Mouse (Mus musculus) midbrain, embryonic 15.5 days (tissue): ENCODE results near the gene Plbd2. TPM values are rescaled to one million over a fixed set of nuclear protein-coding genes. Genes with fewer than 3 reads are reported as not detected.

Experiments used
- ATAC-seq: fragments of 200-750 bp; cut with Nextera tagmentation; replicated peaks from 2 replicates; pipeline ENCODE4 v1.8.0; 2017; ENCODE audit warnings: moderate TSS enrichment
- H3K27ac ChIP-seq: fragments of 300-500 bp; sonication (generic); 2 replicates; pipeline ENCODE4 v1.5.1; 2015; ENCODE audit warnings: mild to moderate bottlenecking, inconsistent platforms
- H3K27me3 ChIP-seq: fragments of 300-500 bp; sonication (generic); replicated peaks from 2 replicates; pipeline ENCODE4 v1.6.1; 2015; ENCODE audit warnings: inconsistent platforms
- H3K36me3 ChIP-seq: fragments of 300-500 bp; sonication (generic); replicated peaks from 2 replicates; pipeline ENCODE4 v1.6.1; 2015; ENCODE audit warnings: inconsistent platforms
- H3K4me1 ChIP-seq: fragments of 300-500 bp; sonication (generic); 2 replicates; pipeline ENCODE4 v1.6.1; 2015; ENCODE audit warnings: inconsistent platforms
- H3K4me2 ChIP-seq: fragments of 300-500 bp; sonication (generic); 2 replicates; pipeline ENCODE4 v1.6.1; 2015; ENCODE audit warnings: inconsistent platforms, mild to moderate bottlenecking, moderate library complexity
- H3K4me3 ChIP-seq: fragments of 300-500 bp; sonication (generic); 2 replicates; pipeline ENCODE4 v1.5.1; 2015; ENCODE audit warnings: mild to moderate bottlenecking, inconsistent platforms
- H3K9ac ChIP-seq: fragments of 300-500 bp; sonication (generic); 2 replicates; pipeline ENCODE4 v1.6.1; 2015; ENCODE audit warnings: mild to moderate bottlenecking, inconsistent platforms
- H3K9me3 ChIP-seq: fragments of 300-500 bp; sonication (generic); 2 replicates; pipeline ENCODE4 v1.6.1; 2016; ENCODE audit warnings: inconsistent platforms
- WGBS: fragments of 180-500 bp; shearing (Covaris S2); methylation state at CpG from one replicate; pipeline ENCODE4 v1.1.7; 2015; ENCODE audit warnings: mixed read lengths; 5-methylcytosine and 5-hydroxymethylcytosine counted together
- polyA plus RNA-seq: library from polyadenylated mRNA; unstranded; fragments of >200 nt; fragmentation: Nextera tagmentation; extraction: Ambion mirVana; gene quantifications from 2 replicates; pipeline ENCODE4 v1.2.1, GENCODE M21; 2015

The Plbd2 gene
- polyA plus RNA-seq, 1 experiment from 2014 or later, result 36.8 TPM

DNA sequence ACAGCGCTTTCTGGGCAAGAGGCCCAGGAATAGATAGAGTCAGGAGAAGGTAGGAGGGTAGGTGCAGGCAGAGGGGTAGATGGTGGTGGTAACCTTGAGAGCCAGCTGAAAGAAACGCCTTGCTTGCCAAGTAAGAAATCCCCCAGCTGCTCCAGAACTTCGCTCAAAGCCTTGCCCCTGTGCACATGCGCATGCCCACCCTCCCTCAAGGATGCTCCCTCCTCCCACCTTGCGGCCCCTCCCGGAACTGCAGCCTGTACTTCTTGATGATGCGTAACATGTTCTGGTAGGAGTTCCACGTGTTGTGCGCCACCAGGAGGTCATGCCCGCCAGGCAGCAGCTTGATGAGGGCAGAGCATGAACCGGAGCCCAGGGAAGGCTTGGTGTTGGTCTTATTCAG is 11.0 kb downstream of the Plbd2 start:
- Histone ChIP-seq H3K4me1 (peaks cover 5% of the 10 kb centered on the region; the same call in 1 of the 2 replicates), H3K9me3 (no peaks in the 10 kb centered on the region), H3K36me3 (0 out of 2 replicates have a peak, but pooled peaks cover 3% of the 10 kb centered on the region), H3K27ac (no peak overlapping the region), H3K9ac (no peak overlapping the region), H3K27me3 (no peaks in the 10 kb centered on the region), H3K4me2 (no peak overlapping the region), H3K4me3 (no peak overlapping the region)
- ATAC-seq, result no peak
- 58% methylated on average over 11 of the region's 11 CpGs for WGBS

DNA sequence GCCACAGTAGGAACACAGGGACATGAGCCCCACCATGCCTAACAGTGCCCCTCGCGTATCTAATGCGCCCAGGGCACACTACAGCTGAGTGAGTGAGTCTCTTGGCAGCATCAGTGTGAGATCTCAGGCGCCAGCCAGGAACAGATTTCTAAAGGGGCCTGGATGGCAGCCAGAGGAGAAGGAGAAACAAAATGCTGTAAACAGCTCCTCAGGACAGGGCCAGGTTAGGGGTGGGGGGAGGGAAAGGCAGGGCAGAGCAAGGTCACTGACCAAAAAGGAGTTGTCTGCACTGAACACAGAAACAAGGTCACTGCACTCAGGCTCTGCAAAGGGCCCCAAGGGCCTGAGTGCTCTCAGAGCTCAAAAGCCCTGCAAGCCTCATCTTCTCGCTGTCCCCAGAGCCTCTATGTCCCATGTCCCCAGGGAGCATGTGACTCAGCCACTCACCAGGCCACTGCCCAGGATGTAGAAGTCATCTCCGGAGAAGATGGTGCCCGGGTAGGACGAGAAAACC is 12.7 kb downstream of the Plbd2 start:
- WGBS, result 75% methylated on average over 8 of the region's 8 CpGs
- H3K27ac ChIP-seq, result no peak overlapping the region
- 0 out of 2 replicates have a peak, but pooled peaks have one; percentile 3 for ATAC-seq
- H3K27me3 ChIP-seq, result no peaks in the 10 kb centered on the region
- H3K36me3 ChIP-seq, result 0 out of 2 replicates have a peak, but pooled peaks cover 6% of the 10 kb centered on the region
- no peak overlapping the region for H3K4me3 ChIP-seq
- peaks cover 5% of the 10 kb centered on the region; the same call in 1 of the 2 replicates for H3K4me1 ChIP-seq
- H3K9me3 ChIP-seq, result no peaks in the 10 kb centered on the region
- H3K9ac ChIP-seq, result no peak overlapping the region
- H3K4me2 ChIP-seq, result no peak overlapping the region

DNA sequence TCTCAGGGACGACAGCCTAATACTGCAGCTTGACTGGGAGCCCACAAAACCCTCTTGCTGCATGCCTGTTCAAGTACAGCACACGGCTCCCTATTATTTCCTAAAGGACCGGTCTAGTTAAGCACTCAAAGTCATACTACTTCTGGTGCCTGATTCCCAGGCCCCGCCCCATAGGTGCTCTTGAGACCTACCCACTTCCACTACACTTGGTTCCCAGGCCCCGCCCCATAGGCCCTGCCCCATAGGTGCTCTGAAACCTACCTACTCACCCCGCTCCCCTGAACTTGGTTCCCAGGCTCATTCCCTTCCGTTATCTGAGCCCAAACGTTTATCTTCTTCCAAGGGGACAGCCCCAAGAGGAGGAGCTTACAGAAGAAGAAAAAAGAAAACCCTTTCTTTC is 15.6 kb downstream of the Plbd2 start:
- no peak overlapping the region for H3K4me3 ChIP-seq
- no peak for ATAC-seq
- no peak overlapping the region for H3K9ac ChIP-seq
- H3K27me3 ChIP-seq, result no peaks in the 10 kb centered on the region
- H3K4me1 ChIP-seq, result peaks cover 5% of the 10 kb centered on the region; the same call in 1 of the 2 replicates
- no peak overlapping the region for H3K27ac ChIP-seq
- 89% methylated on average over 8 of the region's 8 CpGs for WGBS
- peaks cover 6% of the 10 kb centered on the region; the same call in 1 of the 2 replicates for H3K36me3 ChIP-seq
- no peak overlapping the region for H3K4me2 ChIP-seq
- no peaks in the 10 kb centered on the region for H3K9me3 ChIP-seq

DNA sequence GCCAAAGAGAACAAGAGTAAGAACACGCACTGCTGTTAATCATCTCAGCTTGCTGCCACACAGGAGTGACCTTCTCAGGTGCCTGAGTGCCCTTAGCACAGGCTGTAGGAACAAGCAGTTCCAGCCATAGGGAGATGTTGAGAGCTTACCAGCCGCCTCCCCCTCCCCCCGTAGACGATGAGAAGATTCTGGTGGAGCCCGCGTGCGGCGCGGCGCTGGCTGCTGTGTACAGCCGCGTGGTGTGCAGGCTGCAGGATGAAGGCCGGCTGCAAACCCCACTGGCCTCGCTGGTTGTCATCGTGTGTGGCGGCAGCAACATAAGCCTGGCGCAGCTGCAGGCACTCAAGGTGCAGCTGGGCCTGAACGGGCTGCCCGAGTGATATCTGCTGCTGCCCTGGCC is 20.0 kb downstream of the Plbd2 start:
- 84% methylated on average over 19 of the region's 19 CpGs for WGBS
- no peaks in the 10 kb centered on the region for H3K4me1 ChIP-seq
- H3K36me3 ChIP-seq, result peaks cover 6% of the 10 kb centered on the region; the same call in 1 of the 2 replicates
- H3K9ac ChIP-seq, result no peak overlapping the region
- no peak overlapping the region for H3K27ac ChIP-seq
- no peaks in the 10 kb centered on the region for H3K27me3 ChIP-seq
- ATAC-seq, result no peak
- H3K9me3 ChIP-seq, result no peaks in the 10 kb centered on the region
- H3K4me3 ChIP-seq, result no peak overlapping the region
- no peak overlapping the region for H3K4me2 ChIP-seq

DNA sequence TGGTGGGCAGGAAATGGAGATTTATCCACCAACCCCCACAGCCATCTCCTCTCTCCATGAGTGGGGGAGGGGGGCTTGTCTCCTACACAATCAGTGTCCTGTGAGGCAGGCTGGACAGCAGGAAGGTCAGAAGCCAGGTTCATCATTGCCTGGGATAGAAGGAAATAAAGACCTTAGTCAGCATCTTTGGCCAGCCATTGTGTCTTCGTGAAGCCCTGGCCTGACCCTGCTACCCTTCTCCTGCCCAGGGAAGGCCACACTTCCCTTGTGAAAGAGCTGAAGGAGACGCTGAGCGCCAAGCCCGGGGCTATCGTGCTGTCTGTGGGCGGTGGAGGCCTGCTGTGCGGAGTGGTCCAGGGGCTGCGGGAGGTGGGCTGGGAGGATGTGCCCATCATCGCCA is 22.2 kb downstream of the Plbd2 start:
- H3K4me2 ChIP-seq, result no peak overlapping the region
- H3K27ac ChIP-seq, result no peak overlapping the region
- H3K9me3 ChIP-seq, result no peaks in the 10 kb centered on the region
- H3K36me3 ChIP-seq, result peaks cover 3% of the 10 kb centered on the region; the same call in 1 of the 2 replicates
- H3K9ac ChIP-seq, result no peak overlapping the region
- no peak overlapping the region for H3K4me3 ChIP-seq
- 59% methylated on average over 9 of the region's 9 CpGs for WGBS
- no peak for ATAC-seq
- H3K4me1 ChIP-seq, result no peaks in the 10 kb centered on the region
- no peaks in the 10 kb centered on the region for H3K27me3 ChIP-seq

DNA sequence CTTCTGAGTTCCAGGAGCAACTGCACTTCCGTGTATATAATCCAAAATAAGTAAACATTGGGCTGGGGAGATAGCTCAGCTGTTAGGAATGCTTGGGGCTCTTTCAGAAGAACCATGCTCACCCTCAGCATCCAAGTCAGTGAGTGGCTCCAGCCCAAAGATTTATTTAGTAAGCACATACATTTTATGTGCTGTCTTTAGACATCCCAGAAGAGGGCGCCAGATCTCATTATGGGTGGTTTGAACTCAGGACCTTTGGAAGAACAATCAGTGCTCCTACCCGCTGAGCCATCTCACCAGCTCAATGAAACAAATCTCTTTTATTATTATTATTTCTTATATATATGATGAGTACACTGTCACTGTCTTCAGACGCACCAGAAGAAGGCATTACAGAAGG is 23.9 kb downstream of the Plbd2 start:
- Histone ChIP-seq H3K4me3 (no peak overlapping the region), H3K36me3 (no peaks in the 10 kb centered on the region), H3K4me2 (no peak overlapping the region), H3K27ac (no peak overlapping the region), H3K27me3 (no peaks in the 10 kb centered on the region), H3K4me1 (no peaks in the 10 kb centered on the region), H3K9me3 (no peaks in the 10 kb centered on the region), H3K9ac (no peak overlapping the region)
- no peak for ATAC-seq
- WGBS, result 76% methylated on average over 4 of the region's 4 CpGs

DNA sequence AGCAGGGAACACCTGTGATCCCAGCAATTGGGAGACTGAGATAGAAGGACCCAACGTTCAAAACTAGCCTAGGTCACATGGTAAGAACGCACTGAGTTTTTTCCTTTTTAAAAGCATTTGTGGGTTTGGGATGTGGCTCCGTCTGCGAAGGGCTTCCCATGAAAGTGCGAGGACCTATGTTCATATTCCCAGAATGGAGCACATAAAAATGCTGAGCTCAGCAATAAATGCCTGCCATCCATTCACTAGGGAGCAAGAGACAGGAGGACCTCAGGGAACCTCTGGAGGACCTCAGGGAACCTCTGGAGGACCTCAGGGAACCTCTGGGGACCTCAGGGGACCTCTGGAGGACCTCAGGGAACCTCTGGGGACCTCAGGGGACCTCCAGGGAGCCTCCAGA is 25.4 kb downstream of the Plbd2 start:
- Histone ChIP-seq H3K4me2 (no peak overlapping the region), H3K36me3 (no peaks in the 10 kb centered on the region)
- 94% methylated on average over 5 of the region's 5 CpGs for WGBS

DNA sequence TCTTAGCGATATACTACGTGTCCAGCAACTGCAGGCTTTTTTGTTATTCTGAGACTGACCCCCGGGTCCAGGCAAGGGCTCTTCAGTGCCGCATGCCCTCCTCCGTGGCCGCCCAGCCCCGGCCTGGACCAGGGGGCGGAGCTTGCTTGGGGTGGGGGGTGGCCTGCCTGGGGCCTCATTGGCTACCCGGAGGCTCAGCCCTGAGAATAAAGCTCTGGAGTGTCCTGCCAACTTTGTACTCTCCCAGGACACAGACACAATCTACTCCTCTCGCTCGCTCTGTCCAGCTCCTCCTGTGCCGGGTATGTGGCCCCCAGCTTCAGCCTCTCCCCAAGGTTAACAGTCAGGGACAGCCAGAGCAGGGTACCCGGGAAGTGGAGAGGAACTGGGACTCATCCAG is 27.1 kb downstream of the Plbd2 start, which contains the start of gene Sds:
Sds (plus strand) TSS at position 231 of the 400 bp plus-strand sequence.
- ATAC-seq, result no peak
- no peak within 1 kb of the TSS for H3K9ac ChIP-seq
- 16% methylated on average over 13 of the region's 13 CpGs for WGBS
- H3K4me3 ChIP-seq, result no peak within 1 kb of the TSS
- H3K4me2 ChIP-seq, result no peak within 1 kb of the TSS
- H3K36me3 ChIP-seq, result no peaks in the 10 kb centered on the region
- no peaks in the 10 kb centered on the region for H3K9me3 ChIP-seq
- H3K27ac ChIP-seq, result no peak within 1 kb of the TSS
- H3K27me3 ChIP-seq, result no peaks in the 10 kb centered on the region
- H3K4me1 ChIP-seq, result no peaks in the 10 kb centered on the region

More for the DNA sequence above, 25.4 kb downstream of the Plbd2 start:
- Histone ChIP-seq H3K4me3 (no peak overlapping the region), H3K27ac (no peak overlapping the region), H3K9ac (no peak overlapping the region), H3K4me1 (no peaks in the 10 kb centered on the region), H3K27me3 (no peaks in the 10 kb centered on the region), H3K9me3 (no peaks in the 10 kb centered on the region)
- ATAC-seq, result no peak

DNA sequence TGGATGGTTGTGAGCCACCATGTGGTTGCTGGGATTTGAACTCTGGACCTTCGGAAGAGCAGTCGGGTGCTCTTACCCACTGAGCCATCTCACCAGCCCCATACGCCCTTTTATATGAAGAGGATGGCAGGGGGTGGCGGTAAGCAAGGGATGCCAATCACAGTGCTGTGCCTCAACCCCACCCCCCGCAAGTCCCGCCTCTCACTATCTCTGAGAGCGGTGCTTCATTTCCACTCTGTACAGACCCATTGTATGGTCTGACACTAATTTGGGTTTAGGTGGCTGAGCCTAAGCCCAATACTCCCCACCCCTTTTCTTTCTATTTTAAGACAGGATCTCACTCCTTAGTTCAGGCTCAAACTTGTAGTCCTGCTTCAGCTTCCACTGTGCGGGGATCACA is 27.6 kb downstream of the Plbd2 start:
- WGBS, result 49% methylated on average over 8 of the region's 8 CpGs
- Histone ChIP-seq H3K27ac (no peak overlapping the region), H3K4me2 (no peak overlapping the region), H3K9ac (no peak overlapping the region), H3K27me3 (no peaks in the 10 kb centered on the region), H3K4me1 (no peaks in the 10 kb centered on the region), H3K9me3 (no peaks in the 10 kb centered on the region), H3K36me3 (no peaks in the 10 kb centered on the region), H3K4me3 (no peak overlapping the region)
- ATAC-seq, result no peak

DNA sequence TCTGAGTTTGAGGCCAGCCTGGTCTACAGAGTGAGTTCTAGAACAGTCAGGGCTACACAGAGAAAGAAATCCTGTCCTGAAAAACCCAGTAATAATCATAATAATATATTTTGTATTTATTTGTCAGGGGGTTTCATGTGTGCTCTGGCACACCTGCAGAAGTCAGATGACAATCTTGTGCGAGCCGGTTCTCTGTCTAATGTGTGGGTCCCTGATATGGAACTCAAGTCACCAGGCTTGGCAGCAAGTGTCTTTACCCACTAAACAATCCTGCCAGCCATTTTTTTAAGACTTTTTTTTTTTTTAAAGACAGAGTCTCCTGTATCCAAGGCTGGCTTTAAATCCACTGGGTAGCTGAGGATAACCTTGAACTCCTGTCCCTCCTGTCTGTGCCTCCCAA is 30.1 kb downstream of the Plbd2 start:
- H3K9me3 ChIP-seq, result no peaks in the 10 kb centered on the region
- H3K4me3 ChIP-seq, result no peak overlapping the region
- ATAC-seq, result no peak
- 94% methylated on average over 2 of the region's 2 CpGs for WGBS
- H3K27ac ChIP-seq, result no peak overlapping the region
- no peak overlapping the region for H3K9ac ChIP-seq
- H3K4me2 ChIP-seq, result no peak overlapping the region
- no peaks in the 10 kb centered on the region for H3K36me3 ChIP-seq
- H3K4me1 ChIP-seq, result no peaks in the 10 kb centered on the region
- H3K27me3 ChIP-seq, result 0 out of 2 replicates have a peak, but pooled peaks cover 4% of the 10 kb centered on the region

DNA sequence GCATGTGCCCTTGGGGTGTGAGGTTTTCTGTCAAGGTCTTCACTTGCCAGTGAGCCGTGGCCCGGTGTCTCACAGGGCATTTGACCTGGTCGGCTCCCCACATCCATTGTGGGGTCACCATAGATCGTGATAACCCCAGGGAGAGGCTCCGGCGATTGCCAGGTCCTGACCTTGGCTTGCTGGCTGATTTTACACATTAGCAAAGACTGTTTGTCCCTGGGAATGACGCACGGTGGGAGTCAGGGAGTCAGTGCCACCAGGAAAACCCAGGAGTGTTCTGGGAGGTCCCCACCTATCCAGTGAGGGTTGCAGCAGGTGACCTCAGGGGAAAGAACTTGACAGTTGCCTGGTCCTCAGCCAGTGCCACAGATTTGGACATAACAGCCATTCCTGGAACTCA is 30.7 kb downstream of the Plbd2 start, which contains the start of gene Sdsl:
Sdsl (minus strand) TSS at position 41 of the 400 bp plus-strand sequence.
- ATAC-seq, result no peak
- Histone ChIP-seq H3K4me2 (no peak within 1 kb of the TSS), H3K27me3 (0 out of 2 replicates have a peak, but pooled peaks cover 4% of the 10 kb centered on the region), H3K9ac (no peak within 1 kb of the TSS), H3K9me3 (no peaks in the 10 kb centered on the region), H3K36me3 (no peaks in the 10 kb centered on the region), H3K27ac (no peak within 1 kb of the TSS), H3K4me3 (no peak within 1 kb of the TSS), H3K4me1 (no peaks in the 10 kb centered on the region)
- WGBS, result 82% methylated on average over 8 of the region's 8 CpGs

DNA sequence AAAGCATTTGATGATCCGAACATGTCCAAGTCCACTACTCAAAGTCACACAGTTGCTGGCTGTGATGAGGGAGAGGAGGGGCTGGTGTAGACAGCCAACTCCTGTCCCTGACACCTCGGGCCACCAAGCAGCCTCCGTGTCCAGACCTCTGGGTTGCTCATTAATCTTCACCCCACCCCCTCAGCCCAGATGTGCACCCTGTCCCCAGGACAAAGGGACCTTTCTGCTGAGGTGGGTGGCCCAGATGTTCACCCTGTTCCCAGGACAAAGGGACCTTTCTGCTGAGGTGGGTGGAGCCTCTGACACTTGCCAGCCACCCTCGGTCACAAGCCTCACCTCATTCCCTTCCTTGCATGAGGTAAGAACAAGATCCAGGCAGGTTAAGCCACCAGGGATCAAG is 31.9 kb downstream of the Plbd2 start:
- WGBS, result 53% methylated on average over 4 of the region's 4 CpGs
- Histone ChIP-seq H3K4me3 (no peak overlapping the region), H3K9ac (no peak overlapping the region), H3K27me3 (0 out of 2 replicates have a peak, but pooled peaks cover 4% of the 10 kb centered on the region), H3K27ac (no peak overlapping the region), H3K4me2 (no peak overlapping the region), H3K9me3 (no peaks in the 10 kb centered on the region), H3K4me1 (no peaks in the 10 kb centered on the region; the same call in 1 of the 2 replicates), H3K36me3 (no peaks in the 10 kb centered on the region)
- ATAC-seq, result no peak

DNA sequence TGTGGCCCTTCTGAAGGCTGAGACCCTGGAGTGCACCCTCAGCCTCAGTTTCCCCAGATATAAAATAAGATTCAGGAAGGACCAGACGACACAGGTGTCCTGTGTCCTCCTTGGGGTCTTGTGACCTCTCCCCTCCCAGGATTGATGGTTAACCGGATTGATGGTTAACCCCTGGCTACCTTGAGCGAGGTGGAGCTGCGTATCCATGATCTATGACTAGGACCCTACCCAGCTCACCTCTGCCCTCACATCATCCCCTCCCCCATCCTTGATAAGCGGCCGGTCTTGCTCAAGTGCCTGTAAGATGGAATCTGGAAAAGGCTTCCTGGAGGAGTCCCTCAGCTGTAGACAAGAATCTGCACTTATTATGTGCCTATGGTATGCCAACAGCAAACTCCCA is 34.6 kb downstream of the Plbd2 start:
- no peak overlapping the region for H3K4me3 ChIP-seq
- H3K36me3 ChIP-seq, result no peaks in the 10 kb centered on the region
- WGBS, result 85% methylated on average over 6 of the region's 6 CpGs
- H3K27me3 ChIP-seq, result 0 out of 2 replicates have a peak, but pooled peaks cover 4% of the 10 kb centered on the region
- H3K9me3 ChIP-seq, result no peaks in the 10 kb centered on the region
- no peak overlapping the region for H3K9ac ChIP-seq
- no peaks in the 10 kb centered on the region; the same call in 1 of the 2 replicates for H3K4me1 ChIP-seq
- ATAC-seq, result no peak
- no peak overlapping the region for H3K4me2 ChIP-seq
- H3K27ac ChIP-seq, result no peak overlapping the region
